In the genomic region with DNA sequence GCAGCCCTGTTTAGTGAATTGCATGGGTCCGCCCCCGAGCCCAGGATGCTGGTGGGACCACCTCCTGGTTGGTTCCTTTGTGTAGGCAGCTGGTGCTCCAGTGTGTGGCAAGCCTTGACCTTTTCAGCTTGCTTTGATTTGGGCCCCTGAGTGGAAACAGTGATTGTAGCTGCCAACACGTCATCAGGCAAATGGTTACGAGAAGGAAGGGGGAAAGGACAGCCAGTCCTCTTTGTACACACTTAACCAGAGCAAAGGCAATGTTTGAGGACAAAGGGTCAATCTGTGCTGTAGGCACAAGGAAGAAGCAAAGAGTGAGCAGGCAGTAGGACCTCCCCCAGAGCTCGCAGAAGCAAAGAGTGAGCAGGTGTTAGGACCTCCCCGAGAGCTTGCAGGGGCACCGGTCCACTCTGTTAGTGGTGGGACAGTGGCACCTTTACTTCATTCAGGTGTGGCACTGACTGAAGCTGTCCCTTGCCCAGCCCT, we compare ENCODE assay signal across 8 mouse cellular contexts.
DNase-seq lines count a peak whose midpoint lies in the region; ATAC-seq and TF ChIP-seq lines count a peak whose summit lies in the region.

No protein-coding gene starts in this region.

- H3K27ac ChIP-seq in heart, embryonic 12.5 days (ENCODE audit: poor library complexity, severe bottlenecking) = no peak overlapping the region
- H3K27ac ChIP-seq in lung, embryonic 14.5 days (ENCODE audit: low read depth) = no peak overlapping the region

- ATAC-seq in heart, embryonic 12.5 days (ENCODE audit: insufficient number of reproducible peaks, low FRiP score) = 0 out of 2 replicates have a peak, but pooled peaks have one; percentile 33
- peak; percentile 47 for ATAC-seq in lung, embryonic 14.5 days (ENCODE audit: insufficient read depth)
- no peak for ATAC-seq in monocyte, adult 5-6 weeks (replicated peaks; ENCODE audit: insufficient number of reproducible peaks, low FRiP score, low TSS enrichment, poor library complexity, severe bottlenecking)

- no peak overlapping the region for H3K9ac ChIP-seq in heart, embryonic 12.5 days
- H3K9ac ChIP-seq in lung, embryonic 14.5 days = no peak overlapping the region

- H3K4me1 ChIP-seq in heart, embryonic 12.5 days (replicated peaks) = peaks cover 14% of the 10 kb centered on the region
- H3K4me1 ChIP-seq in lung, embryonic 14.5 days (ENCODE audit: insufficient read depth) = no peaks in the 10 kb centered on the region

- 0 out of 2 replicates have a peak, but pooled peaks cover 20% of the 10 kb centered on the region for H3K27me3 ChIP-seq in heart, embryonic 12.5 days (replicated peaks)
- no peaks in the 10 kb centered on the region for H3K27me3 ChIP-seq in lung, embryonic 14.5 days (ENCODE audit: insufficient read depth, low read length)

- TF ChIP-seq CTCF in lung, embryonic 14.5 days (IDR thresholded peaks at IDR 0.05; ENCODE audit: low read depth) = no peak

- H3K4me2 ChIP-seq in heart, embryonic 12.5 days = no peak overlapping the region
- H3K4me2 ChIP-seq in lung, embryonic 14.5 days = no peak overlapping the region

- intact Hi-C loops in heart, postnatal 25 days (cut with DNase I) = no loop called here

- H3K4me3 ChIP-seq in heart, embryonic 12.5 days = no peak overlapping the region
- no peak overlapping the region for H3K4me3 ChIP-seq in lung, embryonic 14.5 days (ENCODE audit: low read depth, low read length)

- DNase-seq in heart, postnatal 25 days (ENCODE audit: low spot score) = no peak
- peak; percentile 53 for DNase-seq in adrenal gland, adult 2 months
- peak; percentile 32 for DNase-seq in forelimb bud, embryonic 11.5 days (ENCODE audit: low read depth, low spot score)
- DNase-seq in lung, embryonic 14.5 days = no peak
- DNase-seq in layer of hippocampus, adult 9-10 months (ENCODE audit: low spot score) = no peak
- DNase-seq in right cerebral cortex, postnatal 10 days (ENCODE audit: low spot score in 2 of 2) = no peak

- no peaks in the 10 kb centered on the region for H3K9me3 ChIP-seq in heart, embryonic 12.5 days (replicated peaks)
- H3K9me3 ChIP-seq in lung, embryonic 14.5 days (ENCODE audit: low read depth, low read length) = no peaks in the 10 kb centered on the region

- WGBS in heart, embryonic 12.5 days = 42% methylated on average over 7 of the region's 7 CpGs
- 22% methylated on average over 7 of the region's 7 CpGs for whole genome bisulfite sequencing in lung, embryonic 14.5 days

- no peaks in the 10 kb centered on the region for H3K36me3 ChIP-seq in heart, embryonic 12.5 days
- no peaks in the 10 kb centered on the region for H3K36me3 ChIP-seq in lung, embryonic 14.5 days (ENCODE audit: insufficient read depth)

Comparison
In these comparisons a context has a peak if more than half of its experiments do, and no peak if none do; other contexts are left out.
1. DNase-seq: peak in adrenal gland, adult 2 months (single experiment) and forelimb bud, embryonic 11.5 days (single experiment); none in heart, postnatal 25 days (single experiment), lung, embryonic 14.5 days (single experiment), layer of hippocampus, adult 9-10 months (single experiment) and right cerebral cortex, postnatal 10 days (0 of 2).